23 mouse cellular contexts compared by ENCODE assay signal in the genomic region with DNA sequence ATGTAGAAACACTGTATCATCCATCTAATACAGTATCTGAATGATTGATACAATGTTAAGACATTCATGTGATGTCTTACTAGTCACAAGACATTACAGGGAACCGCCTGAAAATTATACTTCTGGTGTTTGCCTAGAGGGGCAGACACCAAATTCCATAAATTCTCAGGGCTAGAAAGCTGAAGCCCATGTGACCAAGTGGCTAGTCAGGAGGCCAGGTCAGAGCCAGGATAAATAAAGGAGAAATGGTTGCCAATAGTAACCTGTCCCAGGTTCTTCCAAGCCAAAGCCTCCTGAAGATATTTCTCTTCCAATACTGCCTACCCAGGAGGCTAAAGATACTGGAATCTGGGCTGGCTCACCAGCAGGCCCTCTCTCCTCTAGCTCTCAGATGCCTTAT. TPM values are rescaled to one million over a fixed set of nuclear protein-coding genes. Genes with fewer than 3 reads are reported as not detected.
DNase-seq lines count a peak whose midpoint lies in the region; ATAC-seq and TF ChIP-seq lines count a peak whose summit lies in the region.
"Had no signal": no experiment of that assay in that cellular context is flagged by ENCODE, and none has a peak within 500 bp of the region (broad histone marks: within the 10 kb centered on the region; RNA-seq: fewer than 3 reads in every experiment).

No protein-coding gene starts in this region.

- H3K9ac ChIP-seq in lung, embryonic 16.5 days (ENCODE audit: low read length): no peak overlapping the region
- H3K9ac ChIP-seq in lung, postnatal 0 days (replicated peaks; ENCODE audit: low read depth): no peak overlapping the region
- H3K9ac ChIP-seq: hindbrain, embryonic 14.5 days; limb, embryonic 13.5 days; liver, embryonic 15.5 days had no signal

- peaks cover 5% of the 10 kb centered on the region; the same call in 1 of the 2 replicates for H3K4me1 ChIP-seq in lung, embryonic 16.5 days (replicated peaks; ENCODE audit: control insufficient read depth, insufficient read depth, low read length)
- peaks cover 5% of the 10 kb centered on the region; the same call in 1 of the 2 replicates for H3K4me1 ChIP-seq in lung, postnatal 0 days (ENCODE audit: insufficient read depth, low read depth, low read length)
- H3K4me1 ChIP-seq: limb, embryonic 13.5 days had no signal

- no peak overlapping the region for H3K4me3 ChIP-seq in lung, embryonic 16.5 days (ENCODE audit: low read length)
- H3K4me3 ChIP-seq in lung, postnatal 0 days (ENCODE audit: low read depth, low read length): no peak overlapping the region
- H3K4me3 ChIP-seq: forebrain, embryonic 10.5 days; gastrocnemius, adult 2 months; layer of hippocampus, adult 2 months; limb, embryonic 13.5 days; liver, embryonic 15.5 days had no signal

- no peak overlapping the region for H3K4me2 ChIP-seq in lung, embryonic 16.5 days (ENCODE audit: low read depth, low read length)
- H3K4me2 ChIP-seq in lung, postnatal 0 days (replicated peaks; ENCODE audit: low read depth, low read length): no peak overlapping the region
- H3K4me2 ChIP-seq: hindbrain, embryonic 14.5 days; limb, embryonic 13.5 days; liver, embryonic 15.5 days had no signal

- no peak overlapping the region for H3K27ac ChIP-seq in lung, embryonic 16.5 days (ENCODE audit: low read length)
- no peak overlapping the region for H3K27ac ChIP-seq in lung, postnatal 0 days (ENCODE audit: low read length)
- H3K27ac ChIP-seq: forebrain, embryonic 10.5 days; gastrocnemius, adult 2 months; hindbrain, embryonic 14.5 days; layer of hippocampus, adult 2 months; limb, embryonic 13.5 days; liver, embryonic 15.5 days had no signal

- intact Hi-C loops in gastrocnemius, postnatal 36 days (cut with DNase I): loop anchor here (5.0 kb wide), 1 partner anchor 43 kb away; no protein-coding TSS in a partner anchor

- 0 out of 2 replicates have a peak, but pooled peaks have one; percentile 20 for ATAC-seq in lung, embryonic 16.5 days (ENCODE audit: low read depth)
- ATAC-seq in lung, postnatal 0 days: no peak
- ATAC-seq: midbrain, embryonic 16.5 days had no signal

- TF ChIP-seq CTCF in lung, postnatal 0 days (IDR thresholded peaks at IDR 0.05): no peak

- WGBS in lung, embryonic 16.5 days: 56% methylated on average over 1 of the region's 1 CpGs
- 59% methylated on average over 1 of the region's 1 CpGs for WGBS in lung, postnatal 0 days

- peak; percentile 1 for DNase-seq in gastrocnemius, postnatal 25 days
- DNase-seq in gastrocnemius, postnatal 36 days: no peak
- DNase-seq in kidney, adult 18-20 months: peak; percentile 3
- DNase-seq in kidney, postnatal 4 days: no peak
- no peak for DNase-seq in lung, postnatal 0 days (ENCODE audit: low spot score)
- no peak for DNase-seq in cerebellum, adult 9-11 months
- DNase-seq: adrenal gland, adult 8-10 months; cerebellum, adult 11 months; cerebellum, postnatal 25 days; embryo, embryonic 11 days; gastrocnemius, adult 2 months; layer of hippocampus, postnatal 36 days; lung, postnatal 4 days; right cerebral cortex, postnatal 14 days; spleen, adult 18-20 months; thymus, postnatal 25 days had no signal

- H3K36me3 ChIP-seq in lung, embryonic 16.5 days (ENCODE audit: control insufficient read depth, insufficient read depth, low read length): no peaks in the 10 kb centered on the region
- no peaks in the 10 kb centered on the region for H3K36me3 ChIP-seq in lung, postnatal 0 days (ENCODE audit: insufficient read depth, low read length)
- H3K36me3 ChIP-seq: forebrain, embryonic 10.5 days had no signal

- H3K9me3 ChIP-seq in lung, embryonic 16.5 days (ENCODE audit: control insufficient read depth, low read length): no peaks in the 10 kb centered on the region
- H3K9me3 ChIP-seq in lung, postnatal 0 days (ENCODE audit: low read length): no peaks in the 10 kb centered on the region
- H3K9me3 ChIP-seq: forebrain, embryonic 10.5 days; limb, embryonic 13.5 days; liver, embryonic 15.5 days had no signal

- no peak for TF ChIP-seq EP300 in lung, postnatal 0 days (IDR thresholded peaks at IDR 0.05)

- no peaks in the 10 kb centered on the region for H3K27me3 ChIP-seq in lung, embryonic 16.5 days (ENCODE audit: control insufficient read depth, insufficient read depth, low read depth, low read length)
- no peaks in the 10 kb centered on the region for H3K27me3 ChIP-seq in lung, postnatal 0 days (replicated peaks; ENCODE audit: insufficient read depth, low read length)
- H3K27me3 ChIP-seq: limb, embryonic 13.5 days; liver, embryonic 15.5 days had no signal

RNA-seq across cellular contexts. Expression of gene St3gal4, which starts 23.3 kb away (rescaled TPM):
- 1 to 10 TPM; 4.4 to 5.3 TPM for total RNA-seq in gastrocnemius, postnatal 25 days (2021)
- total RNA-seq in gastrocnemius, postnatal 36 days (2021): 1 to 10 TPM; 2.5 to 4.4 TPM
- polyA plus RNA-seq in lung, embryonic 16.5 days (2015; fragmentation: Nextera tagmentation; extraction: Ambion mirVana): 38.2 and 39.3 TPM in 2 replicates
- polyA plus RNA-seq in lung, postnatal 0 days (2015; fragmentation: Nextera tagmentation; extraction: Ambion mirVana): 50.0 and 55.7 TPM in 2 replicates

Comparison
In these comparisons a context has a peak if more than half of its experiments do, and no peak if none do; other contexts are left out.
1. DNase-seq: peak in gastrocnemius, postnatal 25 days (single experiment) and kidney, adult 18-20 months (single experiment); none in gastrocnemius, postnatal 36 days (0 of 2), kidney, postnatal 4 days (0 of 2), lung, postnatal 0 days (single experiment) and cerebellum, adult 9-11 months (single experiment).